Mouse (Mus musculus) liver, postnatal 0 days (tissue): Measurements from ENCODE around the gene Cdh12.

ENCODE experiments used
- CTCF ChIP-seq: sonication (generic); IDR thresholded peaks from 2 replicates; pipeline ENCODE4 v1.5.1; 2016; ENCODE audit warnings: antibody characterized with exemption, low read depth
- EP300 ChIP-seq: IDR thresholded peaks from 2 replicates; pipeline ENCODE4 v1.6.1; 2016; ENCODE audit warnings: antibody characterized with exemption, low read depth, mild to moderate bottlenecking

DNA sequence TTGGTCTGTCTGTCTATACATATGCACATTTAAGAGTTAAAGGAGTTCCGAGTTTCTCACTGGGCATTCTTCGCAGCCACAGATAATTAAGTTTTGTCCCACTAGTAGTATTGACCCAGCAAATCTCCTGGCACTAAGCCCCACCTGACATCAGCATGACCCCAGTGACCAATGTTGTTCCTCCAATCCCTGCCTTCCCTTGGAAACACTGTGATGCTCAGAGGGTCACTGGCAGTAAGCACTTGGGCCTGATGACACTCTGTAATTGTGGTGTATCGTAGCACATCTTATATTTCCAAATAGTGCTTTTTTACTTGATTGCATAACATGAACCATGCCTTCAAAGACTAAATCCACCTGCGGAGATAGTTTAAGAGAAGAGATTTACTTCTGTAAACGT, 235.1 kb downstream of the Cdh12 start:
- TF ChIP-seq CTCF (no peak), EP300 (no peak)
